Mouse (Mus musculus): ENCODE results near the gene Dnaja4. TPM values are rescaled to one million over a fixed set of nuclear protein-coding genes. Genes with fewer than 3 reads are reported as not detected.
"Not testable (repeated sequence)": the region's sequence is repeated elsewhere in the genome, so short reads cannot be mapped to it uniquely, and the experiment has no call there.

Gene Dnaja4
- total and polyA plus RNA-seq, 3 experiments = 39.1 to 85.5 (median 81.9) TPM

- Histone ChIP-seq H3K27me3 (ENCODE audit: control insufficient read depth, insufficient read depth, low read length) (no peaks in the 10 kb centered on the region; the same call in 1 of the 2 replicates), H3K9ac (ENCODE audit: low read depth, low read length) (no peak overlapping the region), H3K36me3 (ENCODE audit: control insufficient read depth, insufficient read depth, low read length) (no peaks in the 10 kb centered on the region), H3K27ac (no peak overlapping the region), H3K4me3 (peak overlapping the region; percentile 38), H3K79me2 (replicated peaks; ENCODE audit: control insufficient read depth, insufficient read depth, low read length) (no peaks in the 10 kb centered on the region), H3K4me1 (ENCODE audit: control insufficient read depth, insufficient read depth, low read length) (no peaks in the 10 kb centered on the region)
- intact Hi-C loops (cut with DNase I) = loop anchor here (1.0 to 10.0 kb wide), 3 partner anchors 62 to 242 kb away; partner anchors contain the start of gene Cib2
- TF ChIP-seq POLR2A (IDR thresholded peaks at IDR 0.05; ENCODE audit: insufficient read depth, low read depth, low read length) (no peak), CTCF (IDR thresholded peaks at IDR 0.05) (peak; percentile 77), EP300 (IDR thresholded peaks at IDR 0.05; ENCODE audit: insufficient read depth, low read depth, low read length) (0 out of 2 replicates have a peak, but pooled peaks have one; percentile 20)
- peak; percentile 57 to 75 for DNase-seq
- 3% methylated on average over 14 of the region's 14 CpGs for WGBS
These were observed 22.1 kb upstream of the Dnaja4 start for GRCm38 (mm10) chr9:54676531-54676986.

- H3K4me1 ChIP-seq (ENCODE audit: control insufficient read depth, insufficient read depth, low read length) = no peaks in the 10 kb centered on the region
- no peak for DNase-seq
- 34% methylated on average over 2 of the region's 4 CpGs for WGBS
- no peaks in the 10 kb centered on the region for H3K79me2 ChIP-seq (replicated peaks; ENCODE audit: control insufficient read depth, insufficient read depth, low read length)
- intact Hi-C loops (cut with DNase I) = no loop called here
- H3K9ac ChIP-seq (ENCODE audit: low read depth, low read length) = no peak overlapping the region
- no peak overlapping the region for H3K4me3 ChIP-seq
- TF ChIP-seq POLR2A (IDR thresholded peaks at IDR 0.05; ENCODE audit: insufficient read depth, low read depth, low read length) = no peak
- TF ChIP-seq EP300 (IDR thresholded peaks at IDR 0.05; ENCODE audit: insufficient read depth, low read depth, low read length) = no peak
- no peak for TF ChIP-seq CTCF (IDR thresholded peaks at IDR 0.05)
- H3K27me3 ChIP-seq (ENCODE audit: control insufficient read depth, insufficient read depth, low read length) = no peaks in the 10 kb centered on the region
- no peaks in the 10 kb centered on the region for H3K36me3 ChIP-seq (ENCODE audit: control insufficient read depth, insufficient read depth, low read length)
- no peak overlapping the region for H3K27ac ChIP-seq
These were observed 15.8 kb upstream of the Dnaja4 start for GRCm38 (mm10) chr9:54682846-54683245.

DNA sequence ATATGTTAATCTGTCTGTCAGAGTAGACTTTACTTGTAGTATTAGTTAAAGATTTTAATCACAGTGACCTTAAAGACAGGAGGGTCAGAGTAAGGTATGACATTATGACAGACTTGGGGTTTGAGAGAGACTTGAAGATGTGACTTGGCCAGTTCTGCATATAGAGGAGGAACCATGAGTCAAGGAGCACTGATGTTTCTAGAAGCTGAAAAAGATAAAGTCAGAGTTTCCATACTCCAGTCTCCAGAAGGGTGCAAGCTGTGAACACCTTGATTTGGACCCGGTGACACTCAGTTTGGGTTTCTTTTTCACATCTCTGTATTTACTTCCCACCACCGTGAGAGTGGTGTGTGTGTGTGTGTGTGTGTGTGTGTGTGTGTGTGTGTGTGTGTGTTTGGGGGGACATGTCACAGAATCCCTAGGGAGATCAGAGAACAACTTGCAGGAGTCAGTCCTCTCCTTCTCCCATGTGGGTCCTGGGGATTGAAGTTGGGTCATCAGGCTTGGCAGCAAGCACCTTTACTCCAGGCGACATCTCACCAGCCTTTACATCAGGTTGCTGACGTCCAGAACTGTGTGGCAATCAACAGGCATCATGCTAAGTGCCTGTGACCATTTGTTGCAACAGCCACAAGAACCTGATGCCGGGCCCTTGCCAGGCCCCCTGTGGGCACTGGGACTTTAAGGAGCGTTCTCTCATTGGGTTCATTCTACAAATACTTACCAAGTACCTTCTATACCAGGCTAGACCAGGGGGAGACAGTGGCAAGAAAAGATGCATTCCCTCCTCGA lies 14.7 kb upstream of the Dnaja4 start:
- intact Hi-C loops (cut with DNase I) = no loop called here
- no peak for DNase-seq
- Histone ChIP-seq H3K9ac (ENCODE audit: low read depth, low read length) (no peak overlapping the region), H3K79me2 (replicated peaks; ENCODE audit: control insufficient read depth, insufficient read depth, low read length) (no peaks in the 10 kb centered on the region), H3K4me3 (no peak overlapping the region), H3K4me1 (ENCODE audit: control insufficient read depth, insufficient read depth, low read length) (no peaks in the 10 kb centered on the region), H3K27me3 (ENCODE audit: control insufficient read depth, insufficient read depth, low read length) (no peaks in the 10 kb centered on the region), H3K27ac (no peak overlapping the region), H3K36me3 (ENCODE audit: control insufficient read depth, insufficient read depth, low read length) (no peaks in the 10 kb centered on the region)
- 66% methylated on average over 7 of the region's 7 CpGs for WGBS
- TF ChIP-seq CTCF (IDR thresholded peaks at IDR 0.05) (no peak), EP300 (IDR thresholded peaks at IDR 0.05; ENCODE audit: insufficient read depth, low read depth, low read length) (no peak), POLR2A (IDR thresholded peaks at IDR 0.05; ENCODE audit: insufficient read depth, low read depth, low read length) (no peak)

DNA sequence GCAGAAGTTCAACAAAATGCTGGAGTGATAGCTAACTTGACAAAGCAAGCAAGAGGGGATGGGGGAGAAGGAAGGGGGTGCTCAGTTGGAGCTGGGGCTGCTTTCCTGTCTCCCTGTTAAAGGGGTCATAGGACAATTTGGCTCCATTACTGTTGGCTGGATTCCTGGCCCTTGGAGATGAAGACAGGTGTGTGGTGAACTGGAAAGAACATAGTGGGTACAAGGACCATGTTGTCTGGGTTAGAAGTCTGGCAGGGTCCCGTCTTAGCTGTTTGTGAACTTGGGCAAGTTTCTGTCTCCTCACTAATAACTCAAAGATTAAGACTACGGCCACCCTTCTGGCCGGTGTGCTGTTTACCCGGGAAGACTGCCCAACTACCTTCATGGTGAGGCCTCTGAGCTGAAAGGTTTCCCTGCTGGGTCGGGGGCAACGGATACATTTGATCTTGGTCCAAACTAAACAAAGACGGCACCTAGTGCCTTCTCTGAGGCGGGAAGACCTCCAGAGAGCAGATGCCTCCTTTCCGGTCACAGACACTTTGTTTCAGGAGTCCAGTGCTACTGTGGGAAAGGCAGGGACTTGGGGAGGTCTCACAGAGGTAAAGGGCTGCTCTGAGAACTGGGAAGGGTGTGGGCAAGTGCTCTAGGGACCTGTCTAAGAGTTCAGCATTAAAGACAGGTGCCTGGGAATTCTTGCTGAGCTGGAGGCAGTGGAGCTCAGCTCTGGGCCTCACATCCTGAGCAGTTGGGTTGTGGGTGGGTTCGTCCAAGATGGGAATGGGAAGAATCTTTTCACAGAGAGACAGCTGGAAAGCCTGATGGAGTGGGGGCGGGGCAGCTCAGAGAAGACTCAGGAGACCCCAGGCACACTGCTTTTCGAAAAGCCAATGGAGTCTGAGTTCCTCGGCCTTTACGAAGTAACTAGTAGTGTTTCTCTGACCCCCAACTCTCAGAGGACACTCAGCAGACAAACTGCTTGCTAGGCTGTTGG lies 11.1 kb upstream of the Dnaja4 start:
- no peaks in the 10 kb centered on the region for H3K4me1 ChIP-seq (ENCODE audit: control insufficient read depth, insufficient read depth, low read length)
- H3K27me3 ChIP-seq (ENCODE audit: control insufficient read depth, insufficient read depth, low read length) = no peaks in the 10 kb centered on the region; the same call in 1 of the 2 replicates
- no peak overlapping the region for H3K27ac ChIP-seq
- H3K9ac ChIP-seq (ENCODE audit: low read depth, low read length) = no peak overlapping the region
- no peaks in the 10 kb centered on the region for H3K36me3 ChIP-seq (ENCODE audit: control insufficient read depth, insufficient read depth, low read length)
- intact Hi-C loops (cut with DNase I) = no loop called here
- no peak for DNase-seq
- TF ChIP-seq EP300 (IDR thresholded peaks at IDR 0.05; ENCODE audit: insufficient read depth, low read depth, low read length) = no peak
- TF ChIP-seq CTCF (IDR thresholded peaks at IDR 0.05) = no peak
- TF ChIP-seq POLR2A (IDR thresholded peaks at IDR 0.05; ENCODE audit: insufficient read depth, low read depth, low read length) = no peak
- no peak overlapping the region for H3K4me3 ChIP-seq
- no peaks in the 10 kb centered on the region for H3K79me2 ChIP-seq (replicated peaks; ENCODE audit: control insufficient read depth, insufficient read depth, low read length)
- WGBS = 61% methylated on average over 14 of the region's 14 CpGs

DNA sequence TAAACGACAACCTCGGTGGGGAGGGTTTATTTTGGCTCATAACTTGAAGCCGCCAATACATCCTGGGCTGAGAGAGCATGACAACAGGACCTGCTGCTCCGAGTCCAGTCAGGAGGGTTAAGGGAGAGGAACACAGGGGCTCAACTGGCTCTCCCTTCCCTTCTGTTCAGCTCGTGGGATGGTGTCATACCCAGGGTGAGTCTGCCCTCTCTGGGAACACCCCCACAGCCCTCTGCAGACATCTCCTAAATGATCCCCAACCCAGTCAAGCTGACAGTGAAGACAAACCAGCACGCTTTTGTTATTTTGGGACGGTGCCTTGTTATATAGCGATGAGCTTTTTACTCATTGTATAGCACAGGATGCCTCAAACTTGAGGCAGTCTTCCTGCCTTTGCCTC lies 9.2 kb upstream of the Dnaja4 start:
- Histone ChIP-seq H3K79me2 (replicated peaks; ENCODE audit: control insufficient read depth, insufficient read depth, low read length) (no peaks in the 10 kb centered on the region), H3K4me1 (ENCODE audit: control insufficient read depth, insufficient read depth, low read length) (no peaks in the 10 kb centered on the region), H3K36me3 (ENCODE audit: control insufficient read depth, insufficient read depth, low read length) (no peaks in the 10 kb centered on the region), H3K27ac (no peak overlapping the region), H3K4me3 (no peak overlapping the region), H3K9ac (ENCODE audit: low read depth, low read length) (no peak overlapping the region), H3K27me3 (ENCODE audit: control insufficient read depth, insufficient read depth, low read length) (no peaks in the 10 kb centered on the region; the same call in 1 of the 2 replicates)
- 60% methylated on average over 8 of the region's 8 CpGs for WGBS
- DNase-seq = no peak
- TF ChIP-seq EP300 (IDR thresholded peaks at IDR 0.05; ENCODE audit: insufficient read depth, low read depth, low read length) (no peak), CTCF (IDR thresholded peaks at IDR 0.05) (no peak)
- intact Hi-C loops (cut with DNase I) = no loop called here

GRCm38 (mm10) chr9:54690697-54691096 lies 8.0 kb upstream of the Dnaja4 start:
- 83% methylated on average over 2 of the region's 2 CpGs for WGBS
- intact Hi-C loops (cut with DNase I) = not testable (repeated sequence)

More at GRCm38 (mm10) chr9:54690697-54691096, 8.0 kb upstream of the Dnaja4 start:
- not testable (repeated sequence) for H3K36me3 ChIP-seq (ENCODE audit: control insufficient read depth, insufficient read depth, low read length); H3K27me3 ChIP-seq (ENCODE audit: control insufficient read depth, insufficient read depth, low read length); DNase-seq; H3K4me3 ChIP-seq; H3K4me1 ChIP-seq (ENCODE audit: control insufficient read depth, insufficient read depth, low read length); H3K27ac ChIP-seq; H3K79me2 ChIP-seq (replicated peaks; ENCODE audit: control insufficient read depth, insufficient read depth, low read length); H3K9ac ChIP-seq (ENCODE audit: low read depth, low read length)
